Mouse (Mus musculus) testis, adult 2 months (tissue): ENCODE data around the gene Nr1h2. TPM values are rescaled to one million over a fixed set of nuclear protein-coding genes. Genes with fewer than 3 reads are reported as not detected.

ENCODE experiments used
- H3K27ac ChIP-seq: fragments of 200-500 bp; 2 replicates; pipeline ENCODE4 v1.5.1; 2012; ENCODE audit warnings: low read depth, low read length; ENCODE audit not compliant: control insufficient read depth, insufficient read depth
- H3K27me3 ChIP-seq: fragments of 200-500 bp; 2 replicates; pipeline ENCODE4 v1.6.1; 2012; ENCODE audit warnings: mild to moderate bottlenecking, low read length, moderate library complexity; ENCODE audit not compliant: control insufficient read depth, insufficient read depth
- H3K36me3 ChIP-seq: fragments of 200-500 bp; 2 replicates; pipeline ENCODE4 v1.6.1; 2012; ENCODE audit warnings: mild to moderate bottlenecking, low read length; ENCODE audit not compliant: control insufficient read depth, insufficient read depth
- H3K4me1 ChIP-seq: fragments of 200-500 bp; 2 replicates; pipeline ENCODE4 v1.6.1; 2012; ENCODE audit warnings: low read length; ENCODE audit not compliant: control insufficient read depth, insufficient read depth
- H3K4me3 ChIP-seq: fragments of 200-500 bp; 2 replicates; pipeline ENCODE4 v1.5.1; 2012; ENCODE audit warnings: low read depth, mild to moderate bottlenecking, low read length, moderate library complexity, mixed read lengths; ENCODE audit not compliant: control insufficient read depth
- CTCF ChIP-seq: fragments of 200-500 bp; IDR thresholded peaks from 2 replicates; pipeline ENCODE4 v1.5.1; 2012; ENCODE audit warnings: low read depth, mild to moderate bottlenecking, inconsistent platforms, low read length, moderate library complexity; ENCODE audit not compliant: control insufficient read depth, insufficient read depth, insufficient replicate concordance
- POLR2A ChIP-seq: fragments of 200-500 bp; IDR thresholded peaks from 2 replicates; pipeline ENCODE4 v1.6.1; 2012; ENCODE audit warnings: low read depth, mild to moderate bottlenecking, inconsistent platforms, low read length, moderate library complexity; ENCODE audit not compliant: control insufficient read depth
- polyA plus RNA-seq: library from polyadenylated mRNA; depleted of rRNA; stranded (reverse); fragments of >200 nt; gene quantifications from 2 replicates; pipeline ENCODE4 v1.2.3, GENCODE M21; 2012

The Nr1h2 gene
- polyA plus RNA-seq, 1 experiment = 72.1 TPM

GRCm38 (mm10) chr7:44590402-44591347 lies 36.9 kb upstream of the Nr1h2 start, which contains the start of gene Kcnc3:
Gene Kcnc3, plus strand, starts transcription at chr7:44590664.
- Histone ChIP-seq H3K27ac (no peak within 1 kb of the TSS), H3K4me3 (peak within 1 kb of the TSS; percentile 70), H3K36me3 (no peaks in the 10 kb centered on the region), H3K27me3 (peaks cover 9% of the 10 kb centered on the region), H3K4me1 (peaks cover 55% of the 10 kb centered on the region)
- no peak for TF ChIP-seq CTCF
- TF ChIP-seq POLR2A = no peak

DNA sequence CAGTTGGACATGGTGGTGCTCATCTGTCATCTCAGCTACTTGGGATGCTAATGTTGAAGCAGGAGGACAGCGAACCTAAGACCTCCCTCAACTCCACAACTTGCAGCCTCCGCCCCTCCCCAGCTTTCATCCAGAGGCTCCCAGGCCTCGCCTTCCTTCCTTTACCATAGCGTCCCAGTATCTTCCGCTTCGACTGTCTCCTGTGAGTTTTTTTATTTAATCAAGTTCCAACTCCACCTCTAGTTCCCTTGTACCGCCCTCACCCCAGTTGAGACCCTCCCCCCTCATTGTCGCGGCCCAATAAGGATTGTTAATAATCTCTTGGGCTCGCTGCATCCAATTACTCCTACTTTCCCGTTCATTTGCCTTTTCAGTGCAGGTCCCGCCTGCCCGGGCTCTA lies 36.2 kb upstream of the Nr1h2 start:
- TF ChIP-seq POLR2A (no peak), CTCF (no peak)
- H3K36me3 ChIP-seq = no peaks in the 10 kb centered on the region
- no peak overlapping the region for H3K27ac ChIP-seq
- no peak overlapping the region for H3K4me3 ChIP-seq
- H3K27me3 ChIP-seq = peaks cover 9% of the 10 kb centered on the region
- H3K4me1 ChIP-seq = peaks cover 55% of the 10 kb centered on the region

GRCm38 (mm10) chr7:44589149-44589548 lies 35.4 kb upstream of the Nr1h2 start:
- Histone ChIP-seq H3K4me1 (peaks cover 54% of the 10 kb centered on the region), H3K27me3 (peaks cover 9% of the 10 kb centered on the region), H3K36me3 (no peaks in the 10 kb centered on the region), H3K4me3 (peak overlapping the region; percentile 4), H3K27ac (no peak overlapping the region)
- TF ChIP-seq CTCF (no peak), POLR2A (no peak)

GRCm38 (mm10) chr7:44588338-44588737 lies 34.6 kb upstream of the Nr1h2 start:
- H3K4me1 ChIP-seq = peaks cover 47% of the 10 kb centered on the region
- TF ChIP-seq CTCF (no peak), POLR2A (no peak)
- H3K27me3 ChIP-seq = peaks cover 9% of the 10 kb centered on the region
- H3K27ac ChIP-seq = no peak overlapping the region
- H3K4me3 ChIP-seq = no peak overlapping the region; the same call in 1 of the 2 replicates
- no peaks in the 10 kb centered on the region for H3K36me3 ChIP-seq

- peak overlapping the region; percentile 72 for H3K4me3 ChIP-seq
Observed at GRCm38 (mm10) chr7:44587676-44588075, 33.9 kb upstream of the Nr1h2 start.

GRCm38 (mm10) chr7:44586930-44587329 lies 33.2 kb upstream of the Nr1h2 start:
- Histone ChIP-seq H3K4me1 (peaks cover 51% of the 10 kb centered on the region), H3K27me3 (peaks cover 9% of the 10 kb centered on the region; the same call in 1 of the 2 replicates), H3K4me3 (peak overlapping the region; percentile 72), H3K36me3 (no peaks in the 10 kb centered on the region), H3K27ac (no peak overlapping the region)
- TF ChIP-seq POLR2A (no peak), CTCF (no peak)

More at GRCm38 (mm10) chr7:44587676-44588075, 33.9 kb upstream of the Nr1h2 start:
- H3K27me3 ChIP-seq = peaks cover 9% of the 10 kb centered on the region
- H3K4me1 ChIP-seq = peaks cover 48% of the 10 kb centered on the region
- TF ChIP-seq CTCF = no peak
- H3K36me3 ChIP-seq = no peaks in the 10 kb centered on the region
- H3K27ac ChIP-seq = no peak overlapping the region

DNA sequence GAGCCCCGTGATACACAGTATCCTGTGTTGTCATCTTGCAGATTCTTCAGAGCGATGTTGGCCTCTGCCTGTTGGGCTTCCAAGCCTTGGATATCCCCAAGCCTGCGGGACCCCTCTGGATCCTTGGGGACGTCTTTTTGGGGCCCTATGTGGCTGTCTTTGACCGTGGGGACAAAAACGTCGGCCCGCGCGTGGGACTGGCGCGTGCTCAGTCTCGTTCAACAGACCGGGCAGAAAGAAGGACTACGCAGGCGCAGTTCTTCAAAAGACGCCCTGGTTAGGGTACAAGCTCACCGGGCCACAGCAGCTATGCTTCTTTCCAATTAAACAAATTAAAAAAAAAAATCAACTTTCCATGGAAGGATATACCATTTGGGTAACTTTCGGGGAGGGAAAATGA lies 32.8 kb upstream of the Nr1h2 start:
- H3K27ac ChIP-seq = 0 out of 2 replicates have a peak overlapping the region, but pooled peaks have one; percentile 12
- TF ChIP-seq POLR2A = no peak
- no peak for TF ChIP-seq CTCF
- H3K27me3 ChIP-seq = peaks cover 9% of the 10 kb centered on the region; the same call in 1 of the 2 replicates
- peak overlapping the region; percentile 78 for H3K4me3 ChIP-seq
- H3K4me1 ChIP-seq = peaks cover 49% of the 10 kb centered on the region
- H3K36me3 ChIP-seq = no peaks in the 10 kb centered on the region

GRCm38 (mm10) chr7:44585606-44586005 lies 31.9 kb upstream of the Nr1h2 start:
- TF ChIP-seq POLR2A = no peak
- peaks cover 48% of the 10 kb centered on the region for H3K4me1 ChIP-seq
- peaks cover 9% of the 10 kb centered on the region; the same call in 1 of the 2 replicates for H3K27me3 ChIP-seq
- H3K36me3 ChIP-seq = no peaks in the 10 kb centered on the region; the same call in 1 of the 2 replicates
- peak overlapping the region; percentile 56 for H3K4me3 ChIP-seq
- H3K27ac ChIP-seq = no peak overlapping the region
